Mouse (Mus musculus) cerebellum, adult 2 months (tissue): ENCODE data around the gene Cyfip1. TPM values are rescaled to one million over a fixed set of nuclear protein-coding genes. Genes with fewer than 3 reads are reported as not detected.
A peak's percentile ranks its signal among the peaks of the same experiment; 100 is the strongest.

Experiments
- DNase-seq, 2 experiments: peaks; one replicate each; pipeline ENCODE4 v3.0.0; 2021
- H3K27ac ChIP-seq: fragments of 200-500 bp; 2 replicates; pipeline ENCODE4 v1.5.1; 2012; ENCODE audit warnings: low read length, control low read depth, inconsistent platforms; ENCODE audit not compliant: insufficient read depth
- H3K27me3 ChIP-seq: fragments of 200-500 bp; 2 replicates; pipeline ENCODE4 v1.6.1; 2012; ENCODE audit warnings: inconsistent platforms, mild to moderate bottlenecking, low read length, moderate library complexity; ENCODE audit not compliant: control insufficient read depth, insufficient read depth
- H3K4me1 ChIP-seq: fragments of 200-500 bp; 2 replicates; pipeline ENCODE4 v1.6.1; 2011; ENCODE audit warnings: low read length; ENCODE audit not compliant: control insufficient read depth, insufficient read depth
- H3K4me3 ChIP-seq: fragments of 200-500 bp; replicated peaks from 2 replicates; pipeline ENCODE3; 2011; ENCODE audit warnings: mild to moderate bottlenecking, low read depth, low read length, control low read depth; ENCODE audit not compliant: insufficient read depth
- CTCF ChIP-seq: fragments of 200-500 bp; IDR thresholded peaks from 2 replicates; pipeline ENCODE4 v1.5.1; 2011; ENCODE audit warnings: low read depth, mild to moderate bottlenecking, control low read depth, low read length, moderate library complexity, borderline replicate concordance; ENCODE audit not compliant: insufficient read depth
- POLR2A ChIP-seq: fragments of 200-500 bp; IDR thresholded peaks from 2 replicates; pipeline ENCODE4 v1.6.1; 2011; ENCODE audit warnings: low read length, control low read depth, borderline replicate concordance; ENCODE audit not compliant: insufficient read depth
- WGBS: fragments of 180-500 bp; shearing (Covaris S2); methylation state at CpG from one replicate; pipeline ENCODE4 v1.1.7; 2018; 5-methylcytosine and 5-hydroxymethylcytosine counted together
- polyA plus RNA-seq: library from polyadenylated mRNA; depleted of rRNA; stranded (reverse); fragments of >200 nt; gene quantifications from 2 replicates; pipeline ENCODE4 v1.2.3, GENCODE M21; 2012; rRNA removed

Gene Cyfip1
- polyA plus RNA-seq: 48.2 and 52.8 TPM in 2 replicates

DNA sequence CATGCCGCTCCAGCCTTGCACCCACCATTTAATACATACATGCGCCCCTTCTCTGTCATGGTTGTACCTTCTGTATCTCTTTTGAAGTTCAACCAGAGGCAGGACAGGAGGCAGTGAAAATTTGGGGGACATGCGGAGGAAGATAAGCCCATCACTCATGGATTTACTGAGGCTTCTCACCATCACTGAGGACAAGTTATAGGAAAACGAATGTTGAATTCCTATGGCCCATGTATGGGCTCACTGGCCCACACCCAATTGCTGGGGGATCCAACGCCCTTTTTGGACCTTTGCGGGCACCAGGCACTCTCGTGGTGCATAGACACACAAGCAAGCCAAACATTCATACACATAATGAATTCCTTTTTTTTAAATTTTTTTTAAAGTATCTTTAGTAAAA lies at the start of gene Cyfip1:
Cyfip1 (plus strand) TSS at position 301 of the 400 bp plus-strand sequence.
- peak within 1 kb of the TSS; percentile 67 for H3K27ac ChIP-seq
- no peak for TF ChIP-seq POLR2A
- TF ChIP-seq CTCF: no peak
- DNase-seq: peak in 1 of 2 experiments; percentile 15
- H3K4me1 ChIP-seq: no peaks in the 10 kb centered on the region; the same call in 1 of the 2 replicates
- 42% methylated on average over 7 of the region's 7 CpGs for WGBS
- peak within 1 kb of the TSS; percentile 59 for H3K4me3 ChIP-seq
- H3K27me3 ChIP-seq: no peaks in the 10 kb centered on the region

DNA sequence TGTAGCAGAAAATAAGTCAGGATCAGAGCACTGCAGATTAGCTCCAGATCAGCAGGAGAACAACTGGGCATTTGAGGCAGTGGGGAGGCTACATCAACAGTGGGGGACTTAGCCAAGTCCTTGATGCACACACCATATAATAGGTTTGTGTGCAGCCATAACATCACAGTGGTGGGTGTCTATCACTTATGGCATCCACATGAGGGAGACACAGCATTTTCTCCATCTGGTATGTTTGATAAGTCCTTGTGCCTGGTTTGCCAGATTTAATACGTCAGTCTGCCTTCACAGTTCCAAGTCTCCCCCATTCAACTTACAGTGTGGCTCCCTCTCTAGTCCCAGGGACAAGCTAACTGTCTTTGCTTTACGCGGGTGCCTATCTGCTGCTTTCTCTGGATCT lies 49.3 kb upstream of the Cyfip1 start:
- DNase-seq: no peak
- Histone ChIP-seq H3K4me1 (peaks cover 7% of the 10 kb centered on the region; the same call in 1 of the 2 replicates), H3K27me3 (no peaks in the 10 kb centered on the region), H3K4me3 (no peak overlapping the region), H3K27ac (no peak overlapping the region)
- 81% methylated on average over 3 of the region's 3 CpGs for WGBS
- TF ChIP-seq POLR2A (no peak), CTCF (no peak)

DNA sequence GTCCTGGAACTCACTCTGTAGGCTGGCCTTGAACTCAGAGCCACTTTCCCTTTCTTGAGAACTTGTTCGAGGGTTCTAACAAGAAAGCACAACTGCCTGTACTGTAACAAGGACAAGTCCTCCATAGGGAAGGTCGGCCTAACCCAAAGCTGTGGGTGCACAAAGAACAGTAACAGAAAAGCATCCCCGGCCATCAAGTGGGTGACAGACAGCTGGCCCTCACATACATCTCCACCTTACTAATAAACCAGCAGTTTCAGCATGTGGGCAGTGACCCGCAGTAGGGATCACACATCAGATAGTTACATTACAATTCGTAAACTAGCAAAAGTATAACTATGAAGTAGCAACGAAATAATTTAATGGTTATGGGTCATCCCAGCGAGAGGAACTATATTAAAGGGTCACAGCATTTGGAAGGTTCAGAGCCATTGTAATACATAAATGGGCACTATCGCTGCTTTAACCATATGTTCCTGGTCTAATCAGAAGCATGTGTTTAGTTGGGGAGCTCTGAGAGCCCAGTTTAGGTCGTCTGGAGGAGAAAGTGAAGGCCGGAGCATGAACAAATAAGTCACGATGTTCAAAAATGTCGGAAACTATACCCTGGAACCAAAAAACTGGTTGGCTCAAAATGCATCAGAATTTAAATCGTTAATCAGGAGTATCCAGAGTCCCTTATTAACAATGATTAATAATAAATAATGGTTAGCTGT lies 48.2 kb upstream of the Cyfip1 start:
- peak; percentile 11 to 24 for DNase-seq
- no peak for TF ChIP-seq POLR2A
- TF ChIP-seq CTCF: no peak
- H3K4me3 ChIP-seq: peak overlapping the region; percentile 72
- WGBS: 30% methylated on average over 13 of the region's 13 CpGs
- H3K27ac ChIP-seq: no peak overlapping the region
- H3K4me1 ChIP-seq: peaks cover 7% of the 10 kb centered on the region; the same call in 1 of the 2 replicates
- H3K27me3 ChIP-seq: no peaks in the 10 kb centered on the region

DNA sequence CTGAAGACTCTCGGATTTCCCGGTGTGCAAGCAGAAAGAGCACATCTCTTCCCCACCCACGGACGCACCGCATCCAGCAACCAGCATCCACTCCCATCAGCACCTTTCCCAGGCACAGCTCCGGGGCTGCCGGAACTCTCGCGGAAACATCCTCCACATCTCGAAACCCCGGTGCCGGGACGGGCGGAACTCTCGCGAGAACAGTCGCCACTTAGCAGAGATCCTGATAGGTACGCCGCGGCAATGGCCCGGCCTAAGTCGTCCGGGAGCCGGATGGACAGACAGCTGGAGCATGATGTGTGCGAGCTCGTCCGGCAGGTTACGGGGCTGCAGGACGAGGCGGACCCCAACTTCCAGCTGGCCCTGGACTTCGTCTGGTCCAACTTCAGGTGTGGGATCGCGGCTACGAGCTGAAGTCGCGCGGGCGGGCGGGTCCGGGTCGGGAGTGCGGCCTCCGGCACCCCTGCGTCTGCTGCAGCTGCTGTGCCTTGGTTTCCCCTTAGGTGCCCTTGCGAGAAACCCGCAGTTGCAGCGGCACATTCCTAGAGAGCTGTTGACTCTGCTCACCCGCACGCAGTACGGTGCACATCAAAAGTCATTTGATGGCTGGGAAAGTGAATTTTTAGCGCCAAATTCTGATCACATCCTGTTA lies 47.5 kb upstream of the Cyfip1 start, which contains the start of gene Tubgcp5:
Tubgcp5 (plus strand) TSS at position 203 of the 652 bp plus-strand sequence.
- WGBS: under 1% methylated on average over 51 of the region's 51 CpGs
- TF ChIP-seq POLR2A: peak; percentile 92
- no peak for TF ChIP-seq CTCF
- Histone ChIP-seq H3K27ac (no peak within 1 kb of the TSS), H3K4me1 (peaks cover 7% of the 10 kb centered on the region; the same call in 1 of the 2 replicates), H3K4me3 (peak within 1 kb of the TSS; percentile 72), H3K27me3 (no peaks in the 10 kb centered on the region)
- DNase-seq: peak; percentile 95 to 97

DNA sequence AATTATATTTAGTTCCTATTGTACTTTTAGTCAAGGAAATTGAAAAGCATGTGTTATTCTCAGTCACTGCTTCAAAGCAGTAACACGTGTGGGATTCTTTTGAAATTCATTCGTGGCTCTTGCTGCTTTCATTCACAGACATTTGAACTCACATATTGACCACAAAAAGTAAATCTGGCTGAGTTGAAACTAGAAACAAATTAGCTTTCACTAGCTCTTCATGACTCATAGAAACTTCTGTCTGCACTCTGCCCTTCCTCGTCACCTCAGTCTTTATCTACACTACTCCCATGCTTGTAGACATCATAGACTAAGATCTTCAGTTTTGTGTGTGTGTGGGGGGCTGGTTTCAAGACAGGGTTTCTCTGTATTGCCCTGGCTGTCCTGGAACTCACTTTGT lies 41.6 kb upstream of the Cyfip1 start:
- DNase-seq: no peak
- Histone ChIP-seq H3K4me1 (peaks cover 3% of the 10 kb centered on the region; the same call in 1 of the 2 replicates), H3K4me3 (no peak overlapping the region), H3K27ac (no peak overlapping the region), H3K27me3 (no peaks in the 10 kb centered on the region)
- TF ChIP-seq POLR2A (no peak), CTCF (no peak)
- 94% methylated on average over 3 of the region's 3 CpGs for WGBS

DNA sequence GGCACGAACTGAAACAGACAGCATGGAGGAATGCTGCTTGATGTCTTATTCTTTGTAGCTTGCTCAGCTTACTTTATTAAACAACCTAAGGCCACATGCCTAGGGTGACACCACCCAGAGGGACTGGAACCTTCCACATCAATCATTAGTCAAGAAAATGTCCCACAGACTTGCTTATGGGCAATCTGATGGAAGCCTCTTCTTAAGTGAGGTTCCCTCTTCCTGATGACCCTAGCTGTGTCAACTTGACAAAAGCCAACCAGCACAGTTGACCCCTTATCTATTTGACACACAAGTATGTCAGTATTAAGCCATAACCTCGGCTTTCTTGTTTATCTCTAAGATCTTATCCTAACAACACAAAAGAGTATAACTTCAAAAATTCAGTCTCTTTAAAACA lies 31.6 kb upstream of the Cyfip1 start:
- Histone ChIP-seq H3K4me1 (no peaks in the 10 kb centered on the region), H3K4me3 (no peak overlapping the region), H3K27me3 (no peaks in the 10 kb centered on the region), H3K27ac (no peak overlapping the region)
- no peak for TF ChIP-seq CTCF
- no peak for TF ChIP-seq POLR2A
- DNase-seq: no peak
- WGBS: over 99% methylated on average over 2 of the region's 2 CpGs

DNA sequence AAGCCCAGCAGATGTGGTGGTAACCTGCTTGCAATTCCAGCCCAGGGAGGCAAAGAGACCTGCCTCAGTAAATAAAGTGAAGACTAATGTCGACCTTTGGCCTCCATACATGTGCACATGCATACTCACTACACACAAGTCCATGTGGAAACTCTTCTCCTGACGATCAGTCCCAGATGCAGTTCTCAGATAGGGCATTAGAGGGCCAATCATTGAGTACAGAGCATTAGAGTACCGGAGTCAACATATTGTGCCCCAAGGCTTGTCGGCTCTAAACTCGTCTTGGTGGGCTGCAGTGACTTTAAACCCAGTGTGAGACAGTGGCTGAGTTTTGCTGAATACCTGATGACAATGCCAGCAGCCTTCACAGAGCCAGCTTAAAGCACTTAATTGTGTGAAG lies 17.1 kb upstream of the Cyfip1 start:
- Histone ChIP-seq H3K27ac (no peak overlapping the region), H3K4me1 (no peaks in the 10 kb centered on the region), H3K27me3 (no peaks in the 10 kb centered on the region), H3K4me3 (no peak overlapping the region)
- 80% methylated on average over 5 of the region's 5 CpGs for WGBS
- no peak for DNase-seq
- TF ChIP-seq POLR2A (no peak), CTCF (no peak)
